Mouse (Mus musculus) thymus, postnatal 0 days (tissue): ENCODE results near the gene Tbc1d24. TPM values are rescaled to one million over a fixed set of nuclear protein-coding genes. Genes with fewer than 3 reads are reported as not detected.

Source experiments
- DNase-seq: peaks from one replicate; pipeline ENCODE4 v3.0.0-alpha.2; 2015; ENCODE audit warnings: low spot score
- polyA plus RNA-seq: library from polyadenylated mRNA; unstranded; fragments of >200 nt; fragmentation: Nextera tagmentation; extraction: Ambion mirVana; gene quantifications from 2 replicates; pipeline ENCODE4 v1.2.1, GENCODE M21; 2015

The Tbc1d24 gene
- polyA plus RNA-seq, 1 experiment from 2014 or later: 1.4 TPM

DNA sequence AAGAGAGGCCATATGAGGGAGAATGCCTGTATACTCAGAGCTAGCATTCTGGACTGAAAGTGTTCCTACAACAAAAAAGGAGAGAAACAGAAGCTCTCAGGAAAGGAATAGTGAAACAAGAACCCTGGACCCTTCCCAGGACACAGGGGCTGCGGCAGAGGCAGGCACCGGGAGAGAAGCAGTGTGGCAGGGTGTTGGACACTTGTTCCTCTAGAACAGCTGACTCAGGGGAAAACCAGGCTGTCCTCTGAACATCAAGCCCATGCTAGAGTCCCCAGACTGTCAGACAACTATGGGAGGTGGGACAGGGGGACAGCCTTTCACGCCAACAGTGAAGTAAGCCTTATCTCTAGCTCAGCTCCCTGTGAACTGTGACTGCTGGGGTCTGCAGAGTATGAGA, 5.2 kb upstream of the Tbc1d24 start:
- DNase-seq: no peak

DNA sequence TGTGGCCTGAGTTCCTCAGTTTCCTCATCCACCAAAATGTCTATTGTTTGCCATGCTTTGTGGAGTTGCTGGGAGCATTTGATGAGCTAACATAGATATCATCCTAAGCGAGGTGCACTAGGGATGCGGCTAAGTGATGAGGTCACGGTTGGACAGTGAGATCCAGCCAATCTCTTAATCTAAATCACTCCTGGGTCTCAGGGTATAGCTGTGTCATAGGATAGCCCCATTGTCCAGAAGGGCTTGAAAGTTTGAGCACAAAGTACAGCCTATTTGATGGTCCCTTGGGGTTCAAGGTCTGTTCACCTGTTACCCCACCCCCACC, 4.5 kb upstream of the Tbc1d24 start:
- DNase-seq: no peak

DNA sequence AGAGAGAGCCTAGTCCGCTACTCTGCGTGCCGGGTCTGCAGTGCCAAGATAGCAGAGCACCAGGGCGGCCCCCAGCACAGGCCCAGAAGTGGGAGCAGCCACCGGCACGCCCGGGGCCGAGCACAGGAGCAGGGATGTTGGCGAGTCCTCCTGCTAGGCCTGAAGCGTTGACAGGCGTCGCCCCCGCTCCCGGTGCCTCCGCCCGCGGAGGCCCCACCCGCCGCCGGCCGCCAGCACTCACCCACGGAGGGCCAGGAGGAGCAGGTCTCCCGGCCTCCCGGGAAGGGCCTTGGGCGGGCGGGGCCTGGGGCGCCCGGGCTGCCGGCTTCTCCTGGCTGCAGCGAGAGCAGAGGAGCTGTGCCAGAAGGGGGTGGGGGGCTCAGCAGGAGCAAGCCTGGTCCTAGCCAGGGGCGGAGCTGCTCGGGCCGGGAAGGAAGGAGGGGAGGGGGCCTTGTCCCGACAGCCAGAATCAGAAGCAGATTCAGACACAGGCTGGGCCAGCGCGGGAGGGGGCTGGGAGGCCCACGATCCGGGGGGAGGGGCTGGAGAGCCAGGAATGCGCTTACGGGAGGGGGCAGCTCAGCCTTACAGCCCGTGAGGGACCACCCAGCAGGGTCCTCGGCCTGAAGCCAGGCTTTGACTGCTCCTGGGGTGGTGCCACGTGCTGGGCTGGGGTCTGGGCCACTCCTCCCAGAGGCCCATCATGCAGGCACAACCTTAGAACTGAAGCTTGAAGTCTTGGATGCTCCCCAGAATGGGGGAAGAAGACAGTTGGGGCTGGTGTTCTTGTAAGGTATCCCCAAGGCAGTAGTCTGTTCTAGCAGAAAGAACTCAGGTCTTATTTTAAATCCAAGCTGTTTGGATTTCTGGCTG, 3.9 kb upstream of the Tbc1d24 start, which contains the start of gene Ntn3:
Ntn3 (minus strand) TSS at position 489 of the 873 bp plus-strand sequence.
- DNase-seq: no peak

DNA sequence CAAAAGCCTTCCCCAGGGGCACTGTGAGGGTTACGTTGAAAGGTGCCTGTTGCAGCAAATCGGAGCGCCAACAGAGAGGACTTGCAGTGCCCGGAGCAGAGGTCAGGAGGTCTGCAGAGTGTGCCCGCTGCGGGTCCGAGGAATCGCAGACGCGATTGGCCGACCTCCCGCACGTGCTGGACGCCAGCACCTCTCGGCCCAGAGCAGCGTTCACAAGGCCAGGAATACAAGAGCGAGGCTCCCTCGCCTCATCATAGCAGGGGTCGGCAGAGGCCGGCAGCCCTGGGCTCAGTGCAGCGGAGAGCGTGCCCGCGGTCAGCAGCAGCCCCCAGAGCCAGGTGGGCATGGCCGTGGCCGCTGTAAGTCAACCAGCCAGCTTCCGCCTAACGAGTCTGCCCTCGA, 3.3 kb upstream of the Tbc1d24 start:
- no peak for DNase-seq

DNA sequence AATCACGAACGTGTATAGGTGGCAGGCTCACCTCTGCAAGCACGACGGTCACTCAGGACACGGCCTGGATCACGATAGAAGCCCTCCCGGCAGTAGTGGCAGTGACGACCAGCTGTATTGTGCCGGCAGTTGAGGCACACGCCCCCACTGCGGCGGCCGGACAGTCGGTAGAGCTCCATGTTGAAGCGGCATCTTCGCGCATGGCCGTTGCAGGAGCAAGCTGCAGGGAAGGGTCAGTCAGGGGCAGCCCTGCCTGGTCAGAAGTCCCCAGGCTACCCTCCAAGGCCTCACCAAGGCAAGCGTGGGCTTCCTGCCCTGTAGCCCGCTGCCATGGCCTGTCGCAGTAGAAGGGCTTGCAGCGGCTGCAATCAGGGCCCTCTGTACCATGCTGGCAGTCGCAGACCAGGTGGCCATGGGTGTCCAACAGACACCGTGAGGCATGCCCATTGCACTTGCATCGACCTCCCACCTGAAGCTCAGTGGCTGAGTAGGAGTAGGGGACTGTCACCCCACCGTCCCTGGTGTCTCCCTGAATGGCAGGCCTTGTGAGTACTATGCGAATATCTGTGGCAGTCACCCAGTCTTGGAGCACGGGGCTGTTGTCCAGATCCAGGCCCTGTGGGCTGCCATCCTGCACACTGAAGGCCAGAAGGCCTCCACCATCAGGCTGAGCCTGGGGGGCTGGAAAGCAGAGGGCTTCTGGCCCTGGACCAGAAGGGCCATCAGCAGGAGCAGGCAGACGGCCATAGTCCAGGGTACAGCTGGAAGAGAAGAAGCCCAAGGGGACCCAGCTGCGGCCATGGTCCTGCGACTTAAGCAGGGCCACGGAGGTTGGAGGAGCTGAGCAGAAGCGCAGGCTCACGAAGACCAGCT, 2.6 kb upstream of the Tbc1d24 start:
- DNase-seq: no peak

DNA sequence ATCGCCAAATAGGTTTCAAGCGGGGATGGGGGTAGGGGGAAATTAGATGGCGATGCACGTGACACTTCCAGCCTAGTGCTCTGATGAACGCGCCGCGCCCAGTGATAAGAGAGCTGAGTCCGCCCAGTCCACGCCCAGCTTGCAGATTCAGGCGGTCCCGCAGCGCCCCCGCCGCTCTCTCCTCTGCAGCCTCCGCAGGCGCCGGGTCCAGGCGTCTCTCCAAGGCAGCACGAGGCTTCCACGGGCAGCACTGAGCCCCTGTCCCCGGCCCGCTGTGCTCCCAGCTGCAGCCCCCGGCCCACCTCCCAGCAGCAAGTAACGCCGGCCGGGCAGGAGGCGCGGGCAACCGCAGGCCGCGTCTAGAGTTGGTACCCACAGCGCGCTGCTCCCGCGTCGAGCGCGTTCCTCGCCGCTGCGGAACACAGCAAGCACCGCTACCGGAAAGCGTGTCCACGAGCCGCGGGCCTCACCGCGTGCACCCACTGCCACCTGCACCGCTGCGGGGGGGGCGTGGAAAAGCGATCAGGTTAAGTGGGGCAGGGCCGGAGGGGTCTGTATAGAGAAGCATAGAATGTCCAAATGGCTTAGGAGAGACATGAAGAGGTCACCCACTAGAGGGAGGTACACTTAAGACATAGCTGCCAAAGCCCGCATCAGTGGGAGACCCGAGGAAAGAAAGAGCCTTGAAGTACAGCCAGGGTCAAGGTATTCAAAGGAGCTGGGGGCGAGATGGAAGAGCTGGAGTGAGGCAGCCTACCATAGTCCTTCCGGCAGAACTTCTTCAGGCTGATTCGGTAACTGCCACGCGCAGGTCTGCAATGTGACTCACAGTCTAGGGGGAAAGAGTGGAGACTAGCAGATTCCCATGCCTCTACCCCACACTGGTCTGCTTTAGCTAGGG, 1.3 kb upstream of the Tbc1d24 start:
- DNase-seq: peak; percentile 33

DNA sequence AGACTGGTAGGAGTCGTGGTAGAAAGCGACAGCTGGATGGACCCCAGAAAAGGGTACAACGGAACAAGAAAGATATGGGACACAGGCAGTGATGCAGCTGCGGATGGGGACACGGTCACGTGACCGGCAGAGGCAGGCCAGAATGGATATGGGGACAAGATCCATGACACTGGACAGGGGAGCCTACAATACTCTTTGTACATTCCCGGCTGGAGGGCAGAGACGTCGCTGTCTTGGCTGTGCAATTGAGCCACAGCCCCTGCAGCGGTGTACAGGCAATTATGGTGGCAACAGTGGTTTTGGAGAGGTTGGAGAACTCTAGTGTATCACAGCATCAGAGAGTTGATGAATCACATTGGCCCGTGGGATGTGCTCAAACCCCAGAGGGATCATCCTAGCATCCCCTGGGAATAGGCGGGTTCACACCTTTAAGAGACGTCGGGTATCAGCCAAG, 573 bp upstream of the Tbc1d24 start:
- peak; percentile 21 for DNase-seq

DNA sequence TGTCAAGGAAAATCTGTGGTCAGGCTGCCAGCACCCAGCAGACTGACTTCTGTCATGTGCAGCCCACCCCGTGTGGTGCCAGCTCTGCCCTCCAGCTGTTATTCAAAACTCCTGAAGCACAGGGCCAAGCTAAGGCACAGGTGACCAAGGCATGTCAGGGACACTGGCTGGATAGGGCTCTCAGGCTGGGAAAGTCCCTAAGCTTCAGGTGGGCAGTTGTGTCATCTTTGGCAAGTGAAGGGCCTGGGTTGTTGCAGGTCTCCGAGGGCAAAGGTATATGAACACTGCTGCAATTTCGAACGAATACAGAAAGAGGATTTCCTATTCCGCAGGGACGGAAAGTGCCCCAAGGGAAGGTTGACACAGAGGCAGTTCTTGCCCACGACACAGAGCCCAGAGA, 516 bp downstream of the Tbc1d24 start:
- no peak for DNase-seq

DNA sequence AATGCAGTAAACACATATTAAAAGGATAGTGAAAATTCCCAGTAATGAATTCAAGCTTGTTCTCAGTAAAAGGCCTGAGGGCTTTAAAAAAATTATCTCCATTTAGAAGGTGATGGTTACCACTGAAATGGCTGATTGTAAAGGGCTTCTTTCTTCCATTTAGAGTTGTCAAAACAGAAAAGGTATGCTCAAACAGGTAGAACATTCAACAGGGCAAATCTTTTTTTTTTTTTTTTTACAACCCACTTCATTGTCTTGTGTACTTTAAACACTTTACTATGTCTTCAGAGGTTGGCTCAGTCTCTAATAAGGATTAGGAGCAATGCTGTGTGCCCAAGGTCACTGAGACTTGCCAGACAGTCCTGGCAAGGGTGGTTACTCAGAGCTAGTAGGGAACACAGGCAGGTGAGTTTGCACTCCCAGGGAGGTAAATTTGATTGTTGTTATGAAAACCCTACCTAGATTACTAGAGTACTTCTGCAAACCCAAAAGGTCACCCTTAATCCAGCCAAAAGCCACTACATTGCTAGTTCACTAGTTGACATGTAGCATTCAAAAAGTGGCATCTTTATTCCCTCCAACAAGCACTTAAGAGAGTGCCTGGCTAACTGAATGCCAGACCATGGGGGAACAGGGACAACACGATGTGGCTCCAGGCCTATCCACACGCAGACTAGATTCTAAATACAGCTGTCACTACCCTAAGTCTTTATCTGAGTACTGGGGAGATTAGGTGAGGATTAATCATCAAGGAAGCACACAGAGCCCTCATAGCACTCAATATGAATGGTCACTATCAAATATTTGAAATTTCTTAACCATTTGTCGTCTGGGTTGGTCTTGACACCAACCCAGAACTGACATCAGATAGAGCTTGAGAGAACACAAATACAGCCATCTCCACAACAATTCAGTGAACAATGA, 1.5 kb downstream of the Tbc1d24 start:
- no peak for DNase-seq

DNA sequence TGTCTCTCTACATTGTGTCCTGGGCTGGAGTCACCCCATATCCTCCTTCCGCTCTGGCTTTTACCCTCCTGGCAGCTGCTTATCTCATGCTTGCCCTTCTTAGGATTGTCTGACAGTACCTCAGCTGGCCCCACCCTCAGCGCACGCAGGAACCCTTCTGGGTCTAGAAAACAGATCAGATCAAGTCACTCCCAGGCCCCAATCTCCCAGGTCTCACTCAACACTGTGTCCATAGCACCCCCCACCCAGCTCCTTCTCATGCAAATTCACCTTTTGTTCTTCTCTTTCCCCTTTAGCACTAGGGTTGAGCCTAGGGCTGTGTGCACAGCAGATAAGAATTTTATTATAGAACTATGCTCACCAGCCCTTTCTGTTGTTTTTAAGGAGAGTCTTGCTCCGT, 2.3 kb downstream of the Tbc1d24 start:
- DNase-seq: no peak

DNA sequence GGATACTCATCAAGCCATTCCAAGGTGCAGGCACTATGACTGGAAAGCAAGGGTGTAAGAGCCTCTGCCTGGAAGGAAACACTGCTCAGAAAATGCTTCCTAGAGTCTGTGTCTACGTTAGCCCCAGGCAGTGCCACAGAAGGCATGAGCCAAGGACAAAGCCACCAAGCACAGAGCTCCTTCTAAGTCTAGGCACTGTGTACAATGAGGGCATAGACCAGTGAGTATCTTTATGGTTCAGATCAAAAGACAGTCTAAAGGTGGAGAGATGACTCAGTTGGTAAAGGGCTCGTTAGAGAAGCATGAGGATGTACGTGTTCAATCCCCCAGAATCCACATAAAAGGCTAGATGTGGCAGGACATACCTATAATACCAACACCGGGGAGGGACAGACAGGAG, 4.3 kb downstream of the Tbc1d24 start:
- no peak for DNase-seq

DNA sequence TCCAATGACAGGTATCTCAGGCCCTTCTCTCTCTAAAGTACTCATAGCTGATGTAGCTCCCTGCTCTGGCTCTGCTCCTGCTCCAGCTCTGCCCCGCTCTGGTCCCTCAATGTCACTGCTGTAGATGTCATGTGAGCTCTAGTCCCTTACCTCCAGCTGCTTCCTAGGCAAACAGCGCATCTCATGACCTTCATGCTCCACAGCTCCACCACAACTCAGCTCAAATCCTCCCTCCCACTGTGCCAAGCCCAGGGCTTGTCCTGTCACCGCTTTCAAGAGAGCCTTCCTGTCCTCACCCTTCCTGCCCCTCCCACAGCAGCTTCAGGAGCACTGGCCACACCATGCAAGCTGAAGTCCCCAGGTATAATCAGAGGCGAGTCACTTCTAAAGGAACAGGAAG, 5.6 kb downstream of the Tbc1d24 start:
- DNase-seq: no peak

DNA sequence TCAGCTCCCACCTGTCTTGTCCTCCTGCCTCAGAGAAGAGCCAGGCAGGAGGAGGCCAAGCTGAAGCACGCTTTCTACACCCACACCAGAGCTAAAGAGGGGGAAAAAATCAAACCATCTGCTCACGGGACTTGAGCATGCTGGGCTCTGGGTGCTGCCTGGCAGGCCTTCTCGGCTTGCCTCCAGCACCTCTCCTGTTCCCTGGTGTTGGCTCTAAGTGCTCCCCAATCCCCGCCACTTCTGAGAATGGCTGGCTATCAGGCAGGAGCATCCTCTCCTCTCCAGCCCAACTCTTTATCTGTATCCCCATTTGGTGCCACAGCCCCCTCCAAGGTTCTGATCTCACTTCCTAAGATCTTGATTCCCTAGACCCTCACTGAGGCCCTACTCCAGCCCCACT, 6.1 kb downstream of the Tbc1d24 start:
- no peak for DNase-seq

DNA sequence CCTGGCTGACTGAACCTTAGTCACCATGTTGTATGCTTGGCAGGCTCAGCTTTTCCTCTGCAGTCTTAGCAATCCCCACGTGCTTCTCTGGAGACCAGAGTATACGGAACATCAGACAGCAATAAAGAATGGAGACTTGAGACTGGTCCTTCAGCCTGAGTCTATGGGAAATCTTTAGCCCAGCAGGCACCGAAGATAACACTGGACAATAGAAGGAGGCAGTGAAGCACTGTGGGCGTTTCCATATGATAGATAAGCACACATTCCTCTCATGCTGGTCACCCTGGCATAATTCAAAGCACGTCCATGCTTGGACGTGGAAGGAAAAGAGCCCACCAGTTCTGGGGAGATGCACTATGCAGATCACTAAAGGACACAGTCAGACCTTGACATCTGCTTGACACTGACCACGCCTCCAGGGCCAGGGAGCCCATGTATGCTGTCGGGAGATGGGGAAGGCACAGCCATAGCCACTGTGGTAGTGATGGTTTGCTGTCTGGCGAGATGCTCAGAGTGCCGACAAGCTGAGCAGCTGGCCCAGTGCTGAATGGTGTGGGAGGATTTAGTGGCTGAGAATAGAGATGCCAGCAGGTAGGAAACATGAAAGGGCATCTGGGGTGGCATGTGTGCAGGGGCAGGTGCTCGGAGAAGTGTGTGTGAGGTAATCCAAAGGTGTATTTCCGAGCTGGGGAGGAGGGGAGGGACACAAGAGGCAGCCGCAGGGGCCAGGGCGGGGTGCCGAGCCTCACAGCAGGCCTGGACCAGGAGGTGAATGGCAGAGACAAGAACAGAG, 8.1 kb downstream of the Tbc1d24 start:
- DNase-seq: no peak

DNA sequence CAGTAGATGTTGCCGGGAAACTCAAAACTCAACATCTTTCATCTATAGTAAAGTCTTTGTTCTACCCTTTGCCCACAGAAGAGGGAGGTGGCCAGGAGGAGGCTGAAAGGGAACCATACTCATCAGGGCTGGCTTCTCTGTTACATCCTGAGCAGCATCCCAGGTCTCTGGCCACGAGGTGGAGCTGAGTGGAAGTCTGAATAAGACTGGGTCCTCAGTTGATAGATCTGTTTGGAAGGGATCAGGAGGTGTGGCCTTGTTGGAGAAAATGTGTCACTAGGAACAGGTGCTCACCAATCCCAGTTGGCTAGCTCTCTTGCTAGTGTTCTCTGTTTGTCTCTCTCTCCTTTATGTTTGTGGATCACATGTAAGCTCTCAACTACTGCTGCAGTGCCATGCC, 10.0 kb downstream of the Tbc1d24 start:
- no peak for DNase-seq

DNA sequence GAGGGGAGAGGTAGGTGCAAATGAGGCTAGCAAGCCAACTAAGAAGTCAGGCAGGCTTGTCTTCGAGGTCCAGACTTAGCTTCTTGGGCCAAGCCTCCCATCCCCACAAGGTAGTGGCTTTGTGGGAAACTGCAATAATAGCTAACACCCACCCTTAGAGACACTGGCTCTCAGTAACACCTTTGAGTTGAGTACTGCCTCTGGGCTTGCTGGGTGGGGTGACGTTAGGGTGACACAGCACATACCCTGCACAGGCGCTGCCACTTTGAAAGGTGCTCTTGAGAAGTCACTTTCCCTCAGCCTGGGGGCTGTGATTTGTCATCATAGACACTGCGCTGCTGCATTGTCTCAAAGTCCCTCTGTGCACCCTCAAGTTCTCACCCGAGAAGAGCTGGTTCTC, 11.6 kb downstream of the Tbc1d24 start:
- no peak for DNase-seq

DNA sequence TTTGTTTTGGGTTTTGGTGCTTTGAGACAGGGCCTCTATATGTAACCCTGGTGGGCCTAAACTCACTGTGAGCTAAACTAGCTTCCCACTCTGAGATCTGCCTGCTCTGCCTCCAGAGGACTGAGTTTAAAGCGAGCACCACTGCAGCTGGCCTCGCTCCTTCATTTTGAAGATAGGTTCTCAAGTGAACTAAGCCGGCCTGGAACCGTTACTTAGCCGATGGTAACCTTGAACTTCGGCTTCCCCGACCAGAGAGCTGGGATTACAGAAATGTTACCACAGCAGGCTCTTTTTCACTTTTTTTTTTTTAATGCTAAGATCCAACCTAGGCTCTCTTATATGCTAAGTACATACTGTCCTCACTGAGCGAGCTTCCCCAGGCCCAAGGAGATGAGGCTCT, 12.1 kb downstream of the Tbc1d24 start:
- DNase-seq: no peak

DNA sequence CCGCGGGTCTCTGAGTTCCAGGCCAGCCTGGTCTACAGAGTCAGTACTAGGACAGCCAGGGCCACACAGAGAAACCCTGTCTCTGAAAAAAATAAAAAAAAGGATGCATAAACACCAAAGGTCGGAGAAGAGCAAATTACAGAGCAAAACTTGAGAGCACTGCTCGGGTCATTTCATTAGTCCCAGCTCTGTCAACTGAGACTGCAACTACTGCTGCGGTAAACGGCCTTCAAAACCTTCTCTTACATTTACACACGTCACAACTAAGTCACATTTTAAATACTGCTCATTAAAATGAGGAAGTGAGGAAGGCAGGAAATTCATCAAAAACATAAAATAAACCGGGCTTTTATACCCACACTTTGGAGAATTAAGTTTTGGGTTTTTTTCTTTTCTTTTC, 12.5 kb downstream of the Tbc1d24 start:
- DNase-seq: no peak

DNA sequence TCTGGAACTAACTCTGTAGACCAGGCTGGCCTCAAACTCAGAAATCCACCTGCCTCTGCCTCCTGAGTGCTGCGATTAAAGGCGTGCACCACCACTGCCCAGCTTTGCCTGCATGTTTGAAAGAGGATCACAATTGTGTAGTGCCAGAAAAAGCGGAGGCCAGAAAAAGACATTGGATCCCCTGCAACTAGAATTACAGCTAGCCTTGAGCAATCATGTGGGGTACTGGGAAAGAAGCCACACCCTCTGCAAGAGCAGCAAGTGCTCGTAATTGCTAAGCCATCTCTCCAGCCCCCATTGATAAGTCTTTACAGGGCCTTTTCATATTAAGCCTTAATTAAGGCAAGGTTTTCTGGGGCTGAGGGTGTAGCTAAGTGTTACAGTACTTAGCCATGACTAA, 13.9 kb downstream of the Tbc1d24 start:
- DNase-seq: no peak

DNA sequence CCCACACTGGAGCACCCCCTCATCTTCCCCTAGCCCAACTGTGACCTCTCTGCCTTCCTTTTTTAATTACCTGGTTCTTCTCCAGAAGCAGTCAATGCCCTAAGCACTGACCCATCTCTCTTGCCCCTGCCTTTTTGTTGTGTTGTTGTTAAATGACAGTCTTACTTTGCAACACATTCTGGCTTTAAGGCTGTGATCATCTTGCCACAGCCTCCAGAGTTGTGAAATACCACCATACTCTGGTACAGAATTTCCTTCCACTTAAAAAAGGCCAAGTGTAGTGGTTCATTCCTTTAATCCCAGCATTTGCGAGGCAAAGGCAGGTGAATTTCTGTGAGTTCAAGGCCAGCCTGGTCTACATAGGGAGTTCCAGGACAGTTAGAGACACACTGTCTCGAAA, 14.4 kb downstream of the Tbc1d24 start:
- DNase-seq: no peak
